Mouse (Mus musculus): ENCODE measurements around the gene Tti1.

DNA sequence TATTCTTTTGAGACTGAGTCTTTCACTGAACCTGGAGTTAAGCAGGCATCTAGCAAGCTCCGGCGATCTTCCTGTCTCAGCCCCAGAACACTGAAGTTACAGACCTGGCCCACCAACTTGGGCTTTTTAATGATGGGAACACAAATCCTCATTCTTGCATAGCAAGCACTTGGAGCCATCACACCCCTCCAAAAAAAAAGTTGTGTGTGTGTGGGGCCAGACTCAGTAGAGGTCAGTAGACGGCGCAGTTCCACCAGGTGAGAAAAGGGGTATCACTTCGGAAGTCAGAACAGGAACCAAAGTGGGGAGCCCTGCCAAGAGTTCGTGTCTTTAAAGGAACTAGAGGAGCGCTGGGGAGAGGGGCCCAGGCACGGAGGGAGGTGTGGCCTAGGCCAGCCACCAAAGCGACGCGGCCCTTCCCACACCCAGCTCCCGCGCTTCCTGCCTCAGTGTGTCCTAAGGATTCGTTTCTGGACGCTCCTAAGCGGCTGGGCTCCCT lies 329 bp downstream of the Tti1 start:
- TF ChIP-seq CTCF (IDR thresholded peaks at IDR 0.05; ENCODE audit: extremely low read depth, insufficient read depth, insufficient read length, insufficient replicate concordance) = peak; percentile 1; the same call in 1 of the 2 replicates
- no peak for TF ChIP-seq POLR2A (IDR thresholded peaks at IDR 0.05; ENCODE audit: low read depth, low read length)
